Mouse (Mus musculus) myocyte (in vitro differentiated cells): Measurements from ENCODE around the gene Usp6nl.

Experiments used
- E2F4 ChIP-seq: IDR thresholded peaks from one replicate; pipeline ENCODE4 v1.6.1; 2011; ENCODE audit warnings: mild to moderate bottlenecking, control low read depth, moderate library complexity; ENCODE audit not compliant: insufficient read depth
- MAX ChIP-seq: IDR thresholded peaks from one replicate; pipeline ENCODE4 v1.6.1; 2011; ENCODE audit warnings: low read depth, mild to moderate bottlenecking, control low read depth
- MYOD1 ChIP-seq, 3 experiments: IDR thresholded peaks; one replicate each; pipeline ENCODE4 v1.6.1; 2011; ENCODE audit warnings: control low read depth in 2 of 3, low read depth in 2 of 3, mild to moderate bottlenecking in 2 of 3, moderate library complexity in 1 of 3; ENCODE audit not compliant: insufficient read length in 2 of 3, control insufficient read depth in 1 of 3
- MYOG ChIP-seq, 3 experiments: IDR thresholded peaks; one replicate each; pipeline ENCODE4 v1.6.1; 2011; ENCODE audit warnings: control low read depth in 2 of 3, low read depth in 2 of 3, mild to moderate bottlenecking in 2 of 3; ENCODE audit not compliant: insufficient read length in 2 of 3, control insufficient read depth in 1 of 3, insufficient read depth in 1 of 3
- POLR2A ChIP-seq: IDR thresholded peaks from one replicate; pipeline ENCODE4 v1.6.1; 2011; ENCODE audit warnings: low read depth, mild to moderate bottlenecking, control low read depth, moderate library complexity; ENCODE audit not compliant: insufficient read length
- POLR2AphosphoS2 ChIP-seq: IDR thresholded peaks from one replicate; pipeline ENCODE4 v1.6.1; 2011; ENCODE audit warnings: low read depth, control low read depth; ENCODE audit not compliant: insufficient read length
- TCF12 ChIP-seq: IDR thresholded peaks from one replicate; pipeline ENCODE4 v1.6.1; 2011; ENCODE audit warnings: mild to moderate bottlenecking, control low read depth; ENCODE audit not compliant: poor library complexity, insufficient read depth, severe bottlenecking
- TCF3 ChIP-seq: IDR thresholded peaks from one replicate; pipeline ENCODE4 v1.6.1; 2011; ENCODE audit warnings: low read depth, control low read depth; ENCODE audit not compliant: insufficient read length
- USF1 ChIP-seq: IDR thresholded peaks from one replicate; pipeline ENCODE4 v1.6.1; 2011; ENCODE audit warnings: low read depth, mild to moderate bottlenecking, control low read depth, moderate library complexity

DNA sequence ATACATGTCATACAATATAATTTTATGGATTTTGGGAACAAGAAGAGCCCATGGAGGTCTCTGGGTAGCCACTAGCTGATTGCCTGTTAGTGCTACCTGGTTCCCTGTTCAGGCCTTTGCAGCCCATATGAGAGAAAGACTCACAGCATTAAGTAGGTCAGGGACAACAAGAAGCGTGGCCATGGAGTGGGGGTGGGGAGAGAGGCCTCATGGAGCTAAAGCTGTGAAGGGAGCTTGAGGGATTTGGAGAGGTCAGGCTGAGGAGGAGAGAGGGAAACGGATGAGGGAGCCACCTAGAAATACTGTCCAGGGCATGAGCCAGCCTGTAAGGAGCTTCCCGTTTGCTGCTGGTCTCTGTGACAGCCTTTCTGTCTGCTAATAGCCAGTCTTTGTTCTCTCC is 159.9 kb downstream of the Usp6nl start:
- TF ChIP-seq TCF12: no peak
- TF ChIP-seq USF1: no peak
- no peak for TF ChIP-seq POLR2A
- no peak for TF ChIP-seq E2F4
- no peak for TF ChIP-seq MYOD1 (IDR thresholded peaks at IDR 0.05; ENCODE audit: control insufficient read depth in 1 of 3, insufficient read length in 2 of 3, low read depth in 2 of 3)
- TF ChIP-seq POLR2AphosphoS2: no peak
- no peak for TF ChIP-seq TCF3
- TF ChIP-seq MYOG (IDR thresholded peaks at IDR 0.05; ENCODE audit: control insufficient read depth in 1 of 3, insufficient read depth in 1 of 3, insufficient read length in 2 of 3, low read depth in 2 of 3): no peak
- TF ChIP-seq MAX: no peak
